Mouse (Mus musculus) yolk sac, embryonic 10.5 days (tissue): ENCODE data around the gene Olfr1228.

Experiments used
- DNase-seq: peaks from one replicate; pipeline ENCODE4 v3.0.0-alpha.2; 2017; ENCODE audit warnings: low spot score

Gene Olfr1228

GRCm38 (mm10) chr2:89253962-89254361, at the start of gene Olfr1228:
Olfr1228 (minus strand) TSS chr2:89254062.
- no peak for DNase-seq

DNA sequence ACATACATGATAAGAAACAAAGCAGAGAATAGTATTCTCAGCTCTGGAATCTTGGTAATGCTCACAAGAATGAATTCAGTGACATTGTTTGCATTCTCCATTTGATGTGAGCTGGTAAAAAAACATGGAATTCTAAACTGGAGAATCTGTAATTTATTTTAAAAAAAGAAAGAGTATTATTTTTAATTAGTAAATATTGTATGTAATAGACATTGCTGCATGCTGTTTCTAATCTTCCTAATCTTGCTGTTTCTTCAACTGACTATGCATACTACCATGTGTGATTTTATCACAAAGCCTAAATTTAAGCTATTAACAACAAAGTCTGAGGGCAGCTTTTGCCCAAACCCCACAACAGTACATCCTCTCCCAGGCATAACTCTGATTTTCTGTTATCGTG, 43.3 kb upstream of the Olfr1228 start, which contains the start of gene Olfr1230:
Olfr1230 (minus strand) TSS at position 101 of the 400 bp plus-strand sequence.
- DNase-seq = no peak

- no peak for DNase-seq
Observed at GRCm38 (mm10) chr2:89287914-89288313, 34.1 kb upstream of the Olfr1228 start, which contains the start of gene Olfr1229. Olfr1229 (minus strand) TSS chr2:89288014.

DNA sequence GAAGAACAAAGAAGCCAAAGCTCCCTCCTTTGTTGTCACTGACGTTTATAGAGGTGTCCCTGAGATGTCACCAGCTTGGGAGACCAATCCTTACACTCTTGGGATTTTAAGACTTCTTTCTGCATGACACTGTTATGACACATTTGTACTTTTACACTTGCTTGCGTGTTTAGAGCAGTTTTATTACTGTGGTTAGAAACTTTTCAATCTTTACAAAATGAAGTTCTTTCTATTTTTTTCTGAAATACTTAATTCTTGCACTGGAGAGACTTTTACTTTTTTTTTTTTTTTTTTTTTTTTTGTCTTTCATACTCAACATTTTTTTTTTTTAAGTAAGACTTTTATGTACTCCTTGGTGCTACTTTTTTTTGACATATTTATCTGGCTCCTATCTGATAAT, 53.9 kb downstream of the Olfr1228 start, which contains the start of gene Olfr1226:
Olfr1226 (minus strand) TSS at position 101 of the 400 bp plus-strand sequence.
- DNase-seq = no peak
